Mouse (Mus musculus) lung, adult 2 months (tissue): ENCODE results near the gene Stpg4.

ENCODE experiments used
- CTCF ChIP-seq: fragments of 200-500 bp; IDR thresholded peaks from 2 replicates; pipeline ENCODE4 v1.5.1; 2011; ENCODE audit warnings: mild to moderate bottlenecking, low read length, control low read depth; ENCODE audit not compliant: insufficient read depth
- POLR2A ChIP-seq: fragments of 200-500 bp; IDR thresholded peaks from 2 replicates; pipeline ENCODE4 v1.6.1; 2011; ENCODE audit warnings: low read depth, mild to moderate bottlenecking, control low read depth, low read length, borderline replicate concordance; ENCODE audit errors: extremely low read depth

DNA sequence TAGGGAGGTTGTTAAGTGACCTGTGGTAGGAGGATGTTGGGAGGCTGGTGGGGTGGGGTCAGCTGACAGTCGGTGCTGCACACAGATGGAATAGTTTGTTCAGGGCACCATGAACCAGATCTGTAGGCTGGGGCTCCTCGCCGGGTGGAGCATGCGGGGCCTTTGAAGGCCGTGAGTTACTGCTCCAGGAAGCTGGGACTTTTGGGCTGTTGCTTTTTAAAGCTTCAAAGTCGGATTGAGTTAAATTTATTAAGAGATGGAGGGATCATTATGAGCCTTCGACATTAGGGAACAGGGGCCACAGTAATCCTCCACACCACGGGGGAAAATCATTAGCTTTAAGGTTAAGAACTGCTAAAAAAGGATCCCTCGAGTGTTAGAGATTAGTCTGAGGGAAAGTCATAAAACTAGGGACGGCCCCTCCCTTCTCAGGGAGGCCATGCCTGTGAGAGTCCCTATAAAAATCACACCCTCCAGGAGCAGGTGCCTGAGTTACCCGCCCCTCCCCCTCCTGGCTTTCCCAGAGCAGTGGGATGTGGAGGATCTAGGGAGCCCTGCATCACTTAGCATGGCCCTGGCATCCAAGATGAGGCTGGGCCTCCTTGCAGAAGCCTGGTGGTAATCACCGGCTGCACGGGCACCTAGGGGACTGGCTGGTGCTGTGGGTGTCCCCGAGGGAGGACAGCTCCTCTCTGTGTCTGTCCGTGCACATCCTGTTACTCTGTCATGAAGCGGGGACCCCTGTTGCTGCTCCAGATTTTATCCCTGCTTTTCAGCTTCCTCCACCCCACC lies 75.2 kb downstream of the Stpg4 start:
- TF ChIP-seq CTCF (no peak), POLR2A (no peak)
